Mouse (Mus musculus) MN1 (cell line): ENCODE data around the gene Umad1.
A peak's percentile ranks its signal among the peaks of the same experiment; 100 is the strongest.

Experiments
- DNase-seq: peaks from one replicate; pipeline ENCODE4 v3.0.0-alpha.2; 2016; ENCODE audit warnings: low spot score

The Umad1 gene

GRCm38 (mm10) chr6:8474316-8474715, 215.2 kb downstream of the Umad1 start:
- DNase-seq = no peak

- no peak for DNase-seq
Observed at GRCm38 (mm10) chr6:8474820-8475219, 215.7 kb downstream of the Umad1 start.

- DNase-seq = no peak
Observed at GRCm38 (mm10) chr6:8479176-8479575, 220.1 kb downstream of the Umad1 start.

- no peak for DNase-seq
Observed at GRCm38 (mm10) chr6:8484437-8485275, 225.6 kb downstream of the Umad1 start.

GRCm38 (mm10) chr6:8485414-8486175, 226.5 kb downstream of the Umad1 start:
- DNase-seq = no peak

- no peak for DNase-seq
Observed at GRCm38 (mm10) chr6:8486391-8487043, 227.4 kb downstream of the Umad1 start.

GRCm38 (mm10) chr6:8487044-8487853, 228.2 kb downstream of the Umad1 start:
- no peak for DNase-seq

GRCm38 (mm10) chr6:8488249-8488648, 229.2 kb downstream of the Umad1 start:
- no peak for DNase-seq

- no peak for DNase-seq
Observed at GRCm38 (mm10) chr6:8489266-8489665, 230.2 kb downstream of the Umad1 start.

GRCm38 (mm10) chr6:8489938-8490585, 231.0 kb downstream of the Umad1 start:
- DNase-seq = no peak

GRCm38 (mm10) chr6:8492248-8492647, 233.2 kb downstream of the Umad1 start:
- DNase-seq = no peak

GRCm38 (mm10) chr6:8495109-8495826, 236.2 kb downstream of the Umad1 start:
- no peak for DNase-seq

- DNase-seq = no peak
Observed at GRCm38 (mm10) chr6:8495827-8496222, 236.7 kb downstream of the Umad1 start.

GRCm38 (mm10) chr6:8497234-8497867, 238.3 kb downstream of the Umad1 start:
- DNase-seq = no peak

GRCm38 (mm10) chr6:8497868-8498257, 238.8 kb downstream of the Umad1 start:
- peak; percentile 30 for DNase-seq

GRCm38 (mm10) chr6:8498961-8499360, 239.9 kb downstream of the Umad1 start:
- DNase-seq = no peak

- DNase-seq = no peak
Observed at GRCm38 (mm10) chr6:8503953-8504352, 244.9 kb downstream of the Umad1 start.

GRCm38 (mm10) chr6:8504521-8505228, 245.6 kb downstream of the Umad1 start:
- peak; percentile 35 for DNase-seq

GRCm38 (mm10) chr6:8506631-8507030, 247.5 kb downstream of the Umad1 start:
- no peak for DNase-seq
